Mouse (Mus musculus): ENCODE measurements around the gene Mcrip2.

Gene Mcrip2

GRCm38 (mm10) chr17:25818851-25819780, 49.4 kb downstream of the Mcrip2 start:
- DNase-seq (ENCODE audit: low read depth in 1 of 2, low spot score in 2 of 2), result no peak

GRCm38 (mm10) chr17:25817662-25818061, 50.9 kb downstream of the Mcrip2 start:
- DNase-seq (ENCODE audit: low read depth in 1 of 2, low spot score in 2 of 2), result no peak

Data from monocyte, adult 2 months (primary cell).